Mouse (Mus musculus) left cerebral cortex, adult 8-10 months (tissue): ENCODE data around the gene Fbxo21. TPM values are rescaled to one million over a fixed set of nuclear protein-coding genes. Genes with fewer than 3 reads are reported as not detected.

Experiments used
- DNase-seq, 2 experiments: peaks; one replicate each; pipeline ENCODE4 v3.0.0; 2022; ENCODE audit warnings: low spot score in 2 of 2
- total RNA-seq, 4 experiments: library from RNA; stranded (reverse); gene quantifications; 2 replicates each; pipeline ENCODE4 v1.2.4; 2022

Fbxo21 gene
- total RNA-seq, 4 experiments from 2014 or later, result 115 to 125 (median 123) TPM

DNA sequence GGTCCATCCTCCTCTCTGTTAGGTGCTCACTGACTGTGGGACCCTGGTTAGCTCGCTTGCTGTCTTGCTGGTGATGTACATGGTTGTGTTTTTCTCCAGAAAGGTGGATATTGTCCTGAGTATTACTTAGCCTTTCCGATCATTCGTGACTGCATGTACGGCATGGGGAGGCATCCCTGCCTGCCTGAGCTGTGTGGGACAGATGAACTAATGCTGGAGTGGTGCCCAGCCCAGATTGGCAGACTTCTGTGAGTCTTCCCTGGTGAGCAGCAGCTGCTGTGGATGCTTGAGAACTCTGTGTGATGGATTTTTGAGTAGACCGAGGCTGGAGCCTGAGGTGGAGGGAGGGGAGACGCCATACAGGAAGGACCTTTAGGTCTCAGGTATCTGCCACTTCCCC lies 68.4 kb downstream of the Fbxo21 start:
- DNase-seq, result no peak

DNA sequence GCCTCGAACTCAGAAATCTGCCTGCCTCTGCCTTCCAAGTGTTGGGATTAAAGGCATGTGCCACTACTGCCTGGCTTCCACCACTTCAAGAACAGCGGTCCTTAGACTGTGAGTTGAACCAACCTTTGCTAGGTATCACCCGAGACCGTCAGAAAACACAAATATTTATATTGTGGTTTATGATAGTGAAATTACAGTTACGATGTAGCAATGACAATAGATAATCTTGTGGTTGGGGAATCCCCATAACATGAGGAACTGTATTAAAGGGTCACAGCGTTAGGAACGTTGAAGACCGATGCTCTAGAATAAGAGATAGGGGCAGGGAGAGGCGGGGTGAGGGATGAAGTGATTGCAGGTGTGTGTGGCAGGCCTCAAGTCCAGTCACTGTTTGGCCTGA lies 68.9 kb downstream of the Fbxo21 start:
- DNase-seq, result no peak

GRCm38 (mm10) chr5:118047091-118047757 lies 70.7 kb downstream of the Fbxo21 start:
- no peak for DNase-seq

DNA sequence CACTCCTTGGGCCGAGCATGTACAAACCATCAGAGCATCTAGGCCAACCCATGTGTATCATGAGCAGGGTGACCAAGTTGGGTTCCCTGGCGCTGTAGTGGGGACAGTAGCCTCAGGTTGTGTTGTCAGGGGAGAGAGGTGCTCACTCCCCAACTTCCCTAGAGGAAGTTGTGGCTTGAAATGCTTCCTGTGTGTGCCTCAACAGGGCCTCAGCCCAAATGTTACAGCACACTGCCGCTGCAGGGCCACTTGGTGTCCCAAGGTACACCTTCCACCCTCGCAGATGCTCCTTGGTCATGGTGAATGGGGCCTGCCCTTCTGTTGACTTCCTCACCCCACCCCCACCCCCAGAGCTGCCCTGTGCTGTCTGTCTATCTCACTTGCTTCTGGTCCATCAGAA lies 71.9 kb downstream of the Fbxo21 start:
- no peak for DNase-seq

- no peak for DNase-seq
Observed at GRCm38 (mm10) chr5:118048928-118049327, 72.4 kb downstream of the Fbxo21 start.

DNA sequence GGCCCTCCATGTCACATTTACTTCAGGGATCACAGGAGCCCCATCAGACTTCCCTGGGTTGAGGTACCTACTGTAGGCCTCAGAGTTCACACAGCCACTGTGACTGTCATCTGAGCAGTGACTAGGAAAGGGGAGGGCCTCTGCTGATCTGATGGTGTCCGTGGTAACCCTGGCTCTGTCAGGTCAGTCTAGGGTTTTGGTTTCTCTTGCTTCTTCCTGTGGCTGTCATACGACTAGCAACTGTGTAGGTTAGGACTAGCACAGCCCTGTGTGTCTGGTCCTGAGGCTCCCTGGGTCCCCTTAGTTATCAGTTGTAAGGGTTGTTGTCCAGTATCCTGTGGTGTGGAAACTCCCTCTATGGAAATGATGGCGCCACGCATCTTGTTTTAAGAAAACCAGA lies 74.2 kb downstream of the Fbxo21 start:
- DNase-seq, result no peak

GRCm38 (mm10) chr5:118051981-118052662 lies 75.6 kb downstream of the Fbxo21 start:
- no peak for DNase-seq

GRCm38 (mm10) chr5:118053205-118053604 lies 76.7 kb downstream of the Fbxo21 start:
- no peak for DNase-seq

DNA sequence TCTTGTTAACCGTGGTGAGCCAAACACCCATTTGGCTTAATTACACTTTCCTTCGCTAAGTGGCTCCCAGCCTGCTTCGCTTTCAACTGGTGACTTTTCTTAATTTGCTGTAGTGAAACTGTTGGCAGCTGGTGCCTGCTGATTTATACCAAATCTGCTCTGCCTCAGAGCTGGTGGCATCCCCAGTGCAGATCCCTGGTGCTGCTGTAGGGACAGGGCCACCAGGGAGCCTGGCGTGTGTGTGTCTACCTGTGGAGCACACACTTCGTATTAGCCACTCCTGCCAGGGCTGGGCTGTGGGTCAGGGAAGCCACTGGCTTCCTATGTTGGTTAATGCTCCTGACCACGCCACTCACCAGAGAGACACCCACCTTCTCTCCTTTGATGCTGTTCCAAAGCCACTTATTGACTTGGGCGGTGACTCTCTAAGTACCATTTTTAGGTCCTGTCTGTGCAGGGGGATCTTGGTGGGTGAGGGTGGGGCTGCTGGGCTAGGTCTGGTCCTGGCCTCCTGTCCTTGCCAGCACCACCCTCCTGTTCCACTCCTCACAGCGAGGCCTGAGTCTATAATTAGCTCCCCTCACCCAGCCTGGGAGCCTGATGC lies 81.1 kb downstream of the Fbxo21 start:
- no peak for DNase-seq

DNA sequence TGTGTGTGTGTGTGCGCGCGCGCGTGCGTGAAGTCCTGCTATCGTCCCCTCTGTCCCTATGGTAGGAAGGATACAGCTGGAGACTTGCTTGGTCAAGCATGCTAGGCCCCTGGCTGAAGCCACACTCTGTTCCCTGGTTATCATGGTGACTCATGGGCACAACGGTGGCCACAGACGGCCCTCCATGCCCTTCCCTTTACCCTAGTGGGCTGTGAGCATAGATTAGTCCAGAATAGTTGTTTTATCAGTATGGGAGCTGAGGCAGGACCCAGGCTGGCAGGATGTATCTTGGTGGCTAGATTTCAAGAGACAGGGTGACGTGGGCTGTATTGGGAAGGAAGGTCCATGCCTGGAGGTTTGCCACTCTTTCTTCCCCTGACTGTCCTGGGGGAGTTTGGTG lies 82.3 kb downstream of the Fbxo21 start:
- DNase-seq, result no peak

DNA sequence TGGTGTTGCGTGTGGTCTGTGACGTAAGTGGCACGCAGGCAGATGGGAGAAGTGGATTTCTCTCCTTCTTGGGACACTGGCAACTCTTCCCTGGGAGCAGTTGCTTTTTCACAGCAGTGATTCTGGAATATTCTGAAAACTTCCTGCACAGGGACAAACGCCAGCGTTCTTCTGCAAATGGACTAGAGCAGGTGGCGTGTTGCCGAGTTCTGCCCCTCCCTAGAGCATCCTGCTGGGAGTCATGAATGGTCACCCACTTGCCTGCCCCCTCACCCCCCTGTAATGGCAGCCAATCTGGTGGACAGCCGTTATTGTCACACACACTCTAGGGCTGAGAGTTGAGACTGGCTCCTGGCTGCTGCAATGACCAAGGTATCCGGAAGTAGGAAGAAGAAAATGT lies 83.1 kb downstream of the Fbxo21 start:
- no peak for DNase-seq

Other genes starting within 250 kb of the Fbxo21 start
- 10 to 100 TPM; 33.3 to 38.5 (median 34.3) TPM for gene Nos1, start 195.7 kb upstream of the Fbxo21 start, total RNA-seq
- 10 to 100 TPM; 84.0 to 92.2 (median 89.0) TPM for gene Tesc, start 51.0 kb downstream of the Fbxo21 start, total RNA-seq
- gene Fbxw8, start 178.7 kb downstream of the Fbxo21 start, total RNA-seq, result 10 to 100 TPM; 30.5 to 33.5 (median 31.6) TPM
- 10 to 100 TPM; 20.5 to 24.4 (median 22.5) TPM for gene Hrk, start 187.9 kb downstream of the Fbxo21 start, total RNA-seq